Mouse (Mus musculus) ZHBTc4 (cell line): Measurements from ENCODE around the gene Mtx1.

Source experiments
- DNase-seq: peaks from one replicate; pipeline ENCODE4 v3.0.0-alpha.2; 2011; ENCODE audit warnings: low read depth, low spot score

Mtx1 gene

GRCm38 (mm10) chr3:89226900-89227299 lies at the start of gene Mtx1:
Gene Mtx1 (minus strand): TSS chr3:89227088.
- no peak for DNase-seq

- DNase-seq, result no peak
These were observed 49.2 kb upstream of the Mtx1 start for GRCm38 (mm10) chr3:89276061-89276460.

- no peak for DNase-seq
These were observed 44.9 kb upstream of the Mtx1 start for GRCm38 (mm10) chr3:89271760-89272159.

- no peak for DNase-seq
These were observed 44.0 kb upstream of the Mtx1 start for GRCm38 (mm10) chr3:89270891-89271290.

- DNase-seq, result peak; percentile 52
These were observed 43.3 kb upstream of the Mtx1 start, which contains the start of gene Slc50a1 for GRCm38 (mm10) chr3:89270051-89270755. Gene Slc50a1 (minus strand): TSS chr3:89270570.

- no peak for DNase-seq
These were observed 42.0 kb upstream of the Mtx1 start for GRCm38 (mm10) chr3:89268916-89269315.

- peak; percentile 90 for DNase-seq
These were observed 39.6 kb upstream of the Mtx1 start for GRCm38 (mm10) chr3:89266439-89266893.

GRCm38 (mm10) chr3:89262417-89262816 lies 35.5 kb upstream of the Mtx1 start:
- DNase-seq, result peak; percentile 60

- no peak for DNase-seq
These were observed 33.3 kb upstream of the Mtx1 start for GRCm38 (mm10) chr3:89260211-89260610.

GRCm38 (mm10) chr3:89259076-89259475 lies 32.2 kb upstream of the Mtx1 start, which contains the start of gene Dpm3:
Gene Dpm3 (plus strand): TSS chr3:89259358.
- peak; percentile 67 for DNase-seq

GRCm38 (mm10) chr3:89256177-89256576 lies 29.3 kb upstream of the Mtx1 start:
- no peak for DNase-seq

- DNase-seq, result no peak
These were observed 28.1 kb upstream of the Mtx1 start for GRCm38 (mm10) chr3:89254994-89255393.

- DNase-seq, result peak; percentile 81
These were observed 24.5 kb upstream of the Mtx1 start for GRCm38 (mm10) chr3:89251365-89251895.

GRCm38 (mm10) chr3:89250435-89251040 lies 23.6 kb upstream of the Mtx1 start:
- peak; percentile 72 for DNase-seq

GRCm38 (mm10) chr3:89247466-89247865 lies 20.6 kb upstream of the Mtx1 start:
- no peak for DNase-seq

- peak; percentile 95 for DNase-seq
These were observed 19.6 kb upstream of the Mtx1 start, which contains the start of gene Trim46 for GRCm38 (mm10) chr3:89246261-89247100. Gene Trim46 (minus strand): TSS chr3:89246309.

- DNase-seq, result no peak
These were observed 18.8 kb upstream of the Mtx1 start, which contains the start of gene Krtcap2 for GRCm38 (mm10) chr3:89245688-89246171. Gene Krtcap2 (plus strand): TSS chr3:89245966.

GRCm38 (mm10) chr3:89244982-89245687 lies 18.2 kb upstream of the Mtx1 start:
- DNase-seq, result no peak

- no peak for DNase-seq
These were observed 17.5 kb upstream of the Mtx1 start for GRCm38 (mm10) chr3:89244158-89244981.

- DNase-seq, result peak; percentile 82
These were observed 16.7 kb upstream of the Mtx1 start for GRCm38 (mm10) chr3:89243609-89244008.
